Mouse (Mus musculus) urinary bladder, postnatal 14 days (tissue): Measurements from ENCODE around the gene Tmem206.

Source experiments
- DNase-seq: peaks from one replicate; pipeline ENCODE4 v3.0.0; 2021; ENCODE audit warnings: low spot score

The Tmem206 gene

DNA sequence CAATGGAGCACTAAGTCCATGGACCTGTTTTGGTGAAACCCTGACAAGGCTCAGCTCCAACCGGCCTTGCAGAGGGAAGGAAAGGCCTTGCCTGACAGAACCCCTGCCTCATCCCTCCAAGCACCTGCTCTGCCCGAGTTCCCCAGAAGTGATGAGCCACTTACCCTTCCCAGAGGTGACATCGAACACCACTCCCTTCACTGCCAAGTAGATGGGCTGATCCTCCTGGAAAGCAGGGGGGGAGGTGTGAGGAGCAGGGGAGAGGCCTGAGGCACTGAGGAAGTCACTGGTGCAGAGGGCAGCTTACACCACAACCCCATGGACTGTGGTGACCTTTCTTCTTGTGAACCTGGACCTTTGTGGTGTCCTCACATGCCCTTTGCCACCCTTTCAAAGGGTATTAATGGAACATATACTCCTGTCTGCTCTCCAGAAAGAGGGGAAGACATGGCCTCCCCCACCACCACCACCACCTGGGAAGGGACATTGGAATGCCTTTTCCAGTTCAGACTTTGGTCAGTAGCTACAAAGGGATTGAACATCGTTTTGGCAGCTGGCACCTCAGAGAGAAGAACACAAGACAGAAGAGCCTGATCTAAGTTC lies 14.3 kb upstream of the Tmem206 start:
- no peak for DNase-seq

DNA sequence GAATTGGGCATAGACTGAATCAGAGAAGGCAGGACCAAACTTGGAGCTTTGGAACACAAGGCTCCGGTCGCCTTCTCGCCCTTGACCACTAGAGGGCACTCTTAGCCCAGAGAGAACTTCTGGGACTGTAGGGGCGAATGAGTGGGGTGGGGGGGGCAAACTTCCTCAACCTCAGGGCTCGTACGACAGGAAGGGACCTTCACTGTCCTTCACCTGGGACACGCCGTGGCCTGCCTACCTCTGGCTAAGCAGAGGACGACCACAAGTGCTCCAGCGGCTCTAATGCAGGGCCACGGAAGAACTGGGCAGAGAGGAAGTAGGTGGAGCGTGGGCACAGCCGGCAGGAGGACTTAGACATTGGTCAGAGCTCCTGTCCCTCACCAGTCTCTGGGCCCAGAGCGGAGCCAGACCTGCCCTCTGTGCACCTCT lies 13.2 kb upstream of the Tmem206 start:
- peak; percentile 89 for DNase-seq

- DNase-seq, result no peak
These were observed 12.6 kb upstream of the Tmem206 start for GRCm38 (mm10) chr1:191313158-191313557.

DNA sequence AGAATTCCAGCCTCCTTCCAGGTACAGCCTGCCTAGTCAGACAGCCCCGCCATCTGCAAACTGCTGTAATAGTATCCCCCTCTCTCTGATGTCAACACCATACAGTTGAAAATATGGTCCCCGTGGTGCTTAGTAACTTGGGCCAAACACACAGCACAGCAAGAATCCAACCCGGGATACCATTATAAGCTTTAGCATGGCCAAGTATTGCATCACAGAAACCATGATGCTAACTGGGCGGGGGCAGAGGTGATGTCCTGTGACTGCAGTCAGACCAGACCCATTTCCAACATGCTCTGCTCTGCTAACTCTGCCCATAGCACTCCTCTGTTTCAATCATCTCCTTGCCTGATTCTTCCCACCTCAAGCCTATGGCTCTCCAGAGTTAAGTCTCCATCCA lies 11.8 kb upstream of the Tmem206 start:
- no peak for DNase-seq

- DNase-seq, result no peak
These were observed 8.9 kb upstream of the Tmem206 start for GRCm38 (mm10) chr1:191316818-191317217.

DNA sequence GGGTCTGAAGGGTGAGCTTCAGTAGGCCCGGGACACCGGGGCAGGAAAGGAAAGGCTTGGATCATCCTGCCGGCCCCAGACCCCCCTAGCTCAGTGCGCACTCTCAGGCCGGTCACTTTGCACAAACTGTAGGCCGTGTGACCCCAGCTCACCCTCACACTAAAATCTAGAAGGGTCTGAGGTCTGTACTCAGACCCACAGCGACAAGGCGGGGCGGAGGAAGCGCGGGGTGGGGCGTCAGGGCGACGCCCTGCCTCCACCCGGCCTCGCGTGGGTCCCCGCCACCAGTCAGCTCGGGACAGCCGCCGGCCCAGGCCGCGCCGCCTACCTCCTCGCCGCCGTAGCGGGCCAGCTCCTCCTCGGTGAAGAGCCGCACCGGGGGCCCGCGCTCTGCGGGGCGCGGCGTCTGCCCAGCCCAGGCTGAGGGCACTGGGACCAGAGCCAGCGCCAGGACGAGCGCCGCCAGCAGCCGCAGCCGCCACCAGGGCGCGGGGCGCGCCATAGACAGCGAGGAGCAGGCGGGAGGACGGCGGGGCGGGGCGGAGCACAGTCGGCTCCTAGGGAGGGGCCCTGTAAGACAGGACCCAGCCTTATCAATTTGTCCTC lies 8.0 kb upstream of the Tmem206 start, which contains the start of gene Nenf:
Nenf (minus strand) TSS at position 604 of the 606 bp plus-strand sequence.
- DNase-seq, result peak; percentile 79

- peak; percentile 47 for DNase-seq
These were observed 7.0 kb upstream of the Tmem206 start for GRCm38 (mm10) chr1:191318686-191319085.

DNA sequence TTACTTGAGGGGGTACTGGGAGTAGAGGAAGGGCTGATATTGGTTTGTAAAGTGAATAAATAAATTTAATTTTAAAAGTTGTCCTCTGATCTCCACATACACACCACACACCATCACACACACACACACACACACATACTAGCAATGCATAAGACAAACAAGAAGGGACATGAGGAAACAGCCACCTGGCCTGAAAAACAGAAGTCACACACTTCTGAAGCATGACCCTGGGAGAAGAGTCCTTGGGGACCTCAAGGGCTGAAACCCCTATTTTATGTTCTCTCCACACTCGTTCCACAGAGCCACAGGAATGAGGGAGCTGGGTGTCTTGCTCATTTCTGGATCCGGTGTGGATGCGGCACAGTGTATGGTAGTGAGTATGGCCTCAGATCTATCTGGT lies 2.3 kb upstream of the Tmem206 start:
- no peak for DNase-seq

DNA sequence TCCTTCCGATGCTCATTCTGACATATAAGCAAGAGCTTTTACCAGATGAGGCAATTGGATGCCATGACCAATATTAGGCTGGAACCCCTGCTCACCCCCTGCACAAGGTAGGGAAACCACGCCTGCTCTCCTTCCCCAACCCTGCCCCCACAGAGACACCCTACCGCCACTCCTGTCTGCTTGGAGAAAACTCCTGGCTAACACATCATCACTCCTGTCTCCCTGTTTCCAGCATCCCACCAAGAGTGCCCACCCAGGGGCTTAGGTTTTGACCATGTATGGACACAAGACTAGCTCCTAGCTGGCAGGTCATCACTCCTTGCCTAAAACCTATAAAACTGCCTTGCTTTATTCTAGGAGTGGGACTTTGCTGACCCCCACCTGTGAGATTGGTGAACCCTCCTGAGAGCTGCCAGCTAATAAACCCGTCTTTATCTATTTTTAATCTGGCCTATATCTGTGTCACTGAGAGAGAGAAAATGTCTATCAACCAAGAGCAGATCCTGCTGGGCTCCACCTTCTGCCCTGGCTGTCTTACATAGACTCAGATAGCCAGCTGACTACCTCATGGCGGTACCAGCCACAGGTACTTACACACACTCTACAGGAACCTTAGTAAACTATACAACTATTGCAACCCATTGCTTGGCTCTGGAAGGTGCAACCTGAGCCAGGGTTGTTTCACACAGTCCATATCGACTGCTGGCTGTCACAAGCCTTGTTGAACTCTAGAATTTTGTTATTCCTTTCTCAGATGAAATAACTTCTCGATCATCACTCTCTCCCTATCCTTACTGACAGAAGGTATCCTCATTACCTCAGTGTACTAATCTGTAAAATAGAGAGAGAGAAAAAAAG lies 750 bp upstream of the Tmem206 start:
- DNase-seq, result no peak

- DNase-seq, result peak; percentile 30
These were observed 646 bp downstream of the Tmem206 start for GRCm38 (mm10) chr1:191326233-191326882.

DNA sequence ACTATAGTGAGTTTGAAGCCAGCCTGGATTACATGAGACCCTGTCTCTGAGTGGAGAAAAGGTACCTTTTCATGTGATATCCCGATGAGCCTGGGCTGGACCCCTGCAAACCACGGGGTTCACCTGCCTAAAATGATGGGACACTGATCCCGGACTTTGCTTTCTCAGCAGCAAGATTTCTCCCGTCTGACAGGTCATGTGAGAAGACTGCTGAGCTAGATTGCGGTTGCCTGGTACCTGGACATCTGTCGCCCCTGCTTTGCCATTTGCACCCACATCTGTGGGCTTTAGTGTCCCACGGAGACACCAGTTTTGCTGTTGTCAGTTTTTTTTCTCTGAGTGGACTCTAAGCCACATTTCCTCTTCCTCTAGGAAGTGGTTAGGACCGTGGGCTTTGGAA lies 1.5 kb downstream of the Tmem206 start:
- no peak for DNase-seq

DNA sequence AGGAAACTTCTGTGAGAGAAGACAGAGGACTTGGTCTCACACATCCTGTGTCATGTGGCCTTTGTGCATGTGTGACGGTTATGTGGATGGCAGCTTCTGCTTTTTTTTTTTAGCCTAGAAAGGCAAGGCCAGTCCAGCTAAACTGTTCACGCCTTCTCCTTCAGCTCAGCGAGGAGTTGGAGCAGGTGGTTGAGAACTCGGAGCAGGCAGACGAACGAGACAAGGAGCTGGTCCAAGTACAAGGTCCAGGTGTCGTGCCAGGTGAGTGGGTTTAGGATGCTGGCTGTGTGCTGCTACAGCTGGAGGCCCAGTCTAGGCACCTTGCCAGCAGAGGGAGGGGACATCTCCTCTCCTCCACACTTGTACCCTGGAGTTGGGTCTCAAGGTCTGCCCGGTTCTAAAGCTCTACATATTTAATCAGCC lies 2.3 kb downstream of the Tmem206 start:
- DNase-seq, result no peak

DNA sequence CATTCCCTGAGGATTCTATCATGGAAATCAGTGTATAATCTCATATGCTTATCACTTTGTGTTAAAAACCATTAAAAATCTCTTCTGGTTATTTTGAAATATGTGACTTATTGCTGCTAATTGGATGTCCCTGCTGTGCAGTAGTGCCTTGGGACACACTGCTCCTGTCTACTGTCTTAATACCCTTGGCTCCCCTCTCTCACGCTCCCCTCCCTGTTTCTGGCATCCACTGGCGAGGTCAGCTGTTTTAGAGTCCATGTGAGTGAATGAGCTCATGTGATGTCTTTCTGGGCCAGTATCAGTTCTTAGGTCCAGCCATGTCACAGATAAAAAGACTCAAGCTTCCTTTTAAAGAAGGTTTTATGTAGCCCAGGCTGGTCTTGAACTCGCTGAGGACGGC lies 4.6 kb downstream of the Tmem206 start:
- DNase-seq, result no peak

- no peak for DNase-seq
These were observed 8.8 kb downstream of the Tmem206 start for GRCm38 (mm10) chr1:191334500-191334899.

DNA sequence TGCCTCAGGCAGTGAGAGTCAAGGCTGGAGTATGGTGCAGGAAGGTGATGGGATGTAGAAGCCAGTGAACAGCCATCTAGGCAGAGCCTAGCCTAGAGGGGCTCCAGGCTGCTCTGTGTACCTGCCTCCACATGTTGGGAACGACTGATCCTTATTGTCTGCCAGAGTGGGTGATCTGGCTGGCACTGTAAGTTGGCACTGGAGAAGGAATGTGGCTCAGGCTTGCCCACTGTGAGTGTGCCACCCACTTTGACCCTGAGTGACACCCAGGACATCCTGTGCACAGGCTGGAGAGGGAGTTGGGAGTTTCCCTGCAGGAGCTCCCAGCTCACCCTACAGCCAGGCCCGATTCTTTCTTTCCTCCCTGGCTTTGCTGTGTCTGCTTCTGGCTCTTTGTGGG lies 14.2 kb downstream of the Tmem206 start:
- DNase-seq, result no peak

- no peak for DNase-seq
These were observed 14.8 kb downstream of the Tmem206 start for GRCm38 (mm10) chr1:191340530-191340929.

GRCm38 (mm10) chr1:191347602-191348001 lies 21.9 kb downstream of the Tmem206 start:
- DNase-seq, result no peak

DNA sequence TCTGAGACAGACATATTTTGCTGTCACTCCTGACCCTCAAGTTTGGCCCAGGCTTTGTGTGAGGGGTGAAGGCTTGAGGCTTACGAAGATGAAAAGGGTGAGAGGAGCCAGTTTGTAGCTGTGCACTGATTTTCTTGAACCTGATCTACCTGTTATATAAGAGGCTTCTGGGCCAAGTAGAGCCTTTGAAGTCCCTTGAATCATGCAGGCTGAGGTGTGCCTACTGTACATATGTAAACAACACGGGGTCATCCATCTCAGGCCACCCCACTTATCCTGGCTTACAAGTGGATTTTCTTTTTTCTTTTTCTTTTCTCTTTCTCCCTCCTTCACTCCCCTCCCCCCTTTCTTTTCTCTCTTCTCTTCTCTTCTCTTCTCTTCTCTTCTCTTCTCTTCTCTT lies 22.9 kb downstream of the Tmem206 start:
- no peak for DNase-seq

- DNase-seq, result no peak
These were observed 23.3 kb downstream of the Tmem206 start for GRCm38 (mm10) chr1:191348996-191349395.

DNA sequence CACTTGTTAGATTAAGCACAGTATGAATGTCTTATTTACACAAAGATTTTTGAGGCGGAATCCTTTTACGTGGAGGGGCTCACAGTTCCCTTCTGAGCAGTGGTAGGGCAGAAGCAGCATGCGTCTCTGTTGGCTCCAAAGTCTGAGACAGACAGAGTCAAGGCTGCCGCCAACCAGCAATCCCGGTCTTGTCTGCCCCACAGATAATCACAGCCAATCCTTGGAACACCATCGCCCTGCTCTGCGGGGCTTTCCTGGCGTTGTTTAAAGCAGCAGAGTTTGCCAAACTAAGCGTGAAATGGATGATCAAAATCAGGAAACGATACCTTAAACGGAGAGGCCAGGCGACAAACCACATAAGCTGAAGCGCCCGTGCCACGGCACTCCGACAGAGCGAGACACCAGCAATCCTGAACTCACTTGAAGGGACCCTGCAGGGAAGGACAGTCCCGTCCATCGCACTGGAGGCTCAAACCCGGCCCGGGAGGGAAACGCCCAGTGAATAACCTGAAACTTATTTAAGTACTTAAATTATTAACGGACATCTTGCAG lies 23.9 kb downstream of the Tmem206 start:
- DNase-seq, result no peak

- no peak for DNase-seq
These were observed 24.6 kb downstream of the Tmem206 start for GRCm38 (mm10) chr1:191350355-191350754.

GRCm38 (mm10) chr1:191352786-191353488 lies 27.2 kb downstream of the Tmem206 start:
- peak; percentile 61 for DNase-seq
